Mouse (Mus musculus) C2C12 (cell line): ENCODE measurements around the gene Pan3.

Experiments
- CTCF ChIP-seq: IDR thresholded peaks from one replicate; pipeline ENCODE4 v1.5.1; 2011; ENCODE audit not compliant: control insufficient read depth, insufficient read depth, insufficient read length
- USF1 ChIP-seq: IDR thresholded peaks from one replicate; pipeline ENCODE4 v1.6.1; 2011; ENCODE audit warnings: low read depth, mild to moderate bottlenecking, control low read depth, moderate library complexity

GRCm38 (mm10) chr5:147417986-147418385 lies 12.0 kb upstream of the Pan3 start:
- TF ChIP-seq CTCF = no peak
- TF ChIP-seq USF1 = no peak
